Mouse (Mus musculus) liver, embryonic 11.5 days (tissue): ENCODE measurements at regions not wholly inside any gene's neighbourhood (a gene's known extent, or its start where the extent isn't known, plus 50 kb on each side); places are given as distances from the start of the nearest gene placed in this dataset.

Experiments
- ATAC-seq: fragments of 200-750 bp; cut with Nextera tagmentation; replicated peaks from 2 replicates; pipeline ENCODE4 v1.8.0; 2017; ENCODE audit warnings: moderate number of reproducible peaks, mild to moderate bottlenecking, moderate TSS enrichment, moderate library complexity; ENCODE audit not compliant: low FRiP score
- DNase-seq: peaks from one replicate; pipeline ENCODE4 v3.0.0-alpha.2; 2017; ENCODE audit warnings: low spot score
- H3K27ac ChIP-seq: fragments of 300-500 bp; sonication (generic); 2 replicates; pipeline ENCODE4 v1.5.1; 2014; ENCODE audit warnings: mild to moderate bottlenecking, low read depth, low read length, control low read depth
- H3K27me3 ChIP-seq: fragments of 300-500 bp; sonication (generic); replicated peaks from 2 replicates; pipeline ENCODE4 v1.6.1; 2014; ENCODE audit warnings: low read length, mixed read lengths; ENCODE audit not compliant: control insufficient read depth, insufficient read depth
- H3K36me3 ChIP-seq: fragments of 300-500 bp; sonication (generic); 2 replicates; pipeline ENCODE4 v1.6.1; 2014; ENCODE audit warnings: mild to moderate bottlenecking, low read length, moderate library complexity, mixed read lengths; ENCODE audit not compliant: control insufficient read depth, insufficient read depth
- H3K4me1 ChIP-seq: fragments of 300-500 bp; sonication (generic); replicated peaks from 2 replicates; pipeline ENCODE4 v1.6.1; 2014; ENCODE audit warnings: low read length, mixed read lengths; ENCODE audit not compliant: control insufficient read depth, insufficient read depth
- H3K4me2 ChIP-seq: fragments of 300-500 bp; sonication (generic); 2 replicates; pipeline ENCODE4 v1.6.1; 2014; ENCODE audit warnings: mild to moderate bottlenecking, control low read depth, moderate library complexity
- H3K4me3 ChIP-seq: fragments of 300-500 bp; sonication (generic); 2 replicates; pipeline ENCODE4 v1.5.1; 2014; ENCODE audit warnings: low read depth, low read length, control low read depth
- H3K9ac ChIP-seq: fragments of 300-500 bp; sonication (generic); 2 replicates; pipeline ENCODE4 v1.6.1; 2014; ENCODE audit warnings: low read depth, low read length, control low read depth
- H3K9me3 ChIP-seq: fragments of 300-500 bp; sonication (generic); 2 replicates; pipeline ENCODE4 v1.6.1; 2016; ENCODE audit warnings: low read length, inconsistent platforms, mixed read lengths; ENCODE audit not compliant: control insufficient read depth
- WGBS: fragments of 180-500 bp; shearing (Covaris S2); extraction: QIAGEN DNeasy Blood & Tissue Kit; methylation state at CpG from one replicate; pipeline ENCODE4 v1.1.7; 2014; 5-methylcytosine and 5-hydroxymethylcytosine counted together

DNA sequence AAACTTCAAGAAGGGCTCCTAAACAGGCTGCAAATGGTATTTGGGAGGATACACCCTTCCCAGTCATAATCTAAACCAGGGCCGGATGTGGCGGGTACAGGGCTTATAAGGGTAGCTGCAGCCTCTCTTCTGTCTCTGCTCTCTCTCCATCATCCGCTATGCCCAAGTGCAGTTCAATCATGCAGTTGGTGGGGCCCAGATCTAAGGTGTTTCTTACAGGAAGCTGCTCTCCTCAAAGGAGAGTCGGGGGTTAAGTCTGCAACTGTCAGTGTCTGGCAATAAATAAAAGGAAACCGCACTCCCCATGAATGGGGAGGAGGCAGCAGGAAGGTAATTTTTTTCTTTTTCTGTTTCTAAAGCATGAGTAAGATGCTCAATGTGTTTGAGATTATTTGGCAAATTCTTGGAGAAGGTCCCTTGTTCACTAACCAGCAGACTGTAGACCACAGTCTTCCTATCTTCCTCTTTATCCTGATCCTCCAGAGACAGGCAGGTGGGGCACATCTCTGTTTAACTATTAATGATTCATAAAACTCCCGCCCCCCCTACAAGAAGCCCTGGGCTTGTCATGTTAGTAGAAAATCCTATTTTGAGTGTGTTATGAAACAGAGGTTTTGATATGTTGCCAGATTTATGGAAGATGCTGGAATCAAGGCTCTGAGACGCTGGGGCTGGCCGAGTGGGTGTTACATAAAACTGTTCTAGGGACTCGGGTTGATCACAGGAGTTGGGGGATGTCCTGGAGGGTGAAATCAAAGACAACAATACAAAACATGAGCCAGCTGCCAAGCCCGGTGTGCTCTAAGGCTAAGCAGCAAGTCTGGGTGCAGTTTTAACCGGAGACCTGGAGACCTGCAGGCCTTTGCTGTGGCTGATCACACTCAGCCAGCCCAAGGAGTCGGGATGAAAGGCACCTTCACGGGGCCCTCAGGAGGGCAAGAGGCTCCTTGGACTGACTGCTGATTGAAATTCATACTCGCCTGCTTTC lies 69.3 kb upstream of the Irf2bp2 start:
- no peak overlapping the region for H3K4me2 ChIP-seq
- no peak for DNase-seq
- H3K4me1 ChIP-seq, result peaks cover 66% of the 10 kb centered on the region
- no peak overlapping the region for H3K4me3 ChIP-seq
- H3K36me3 ChIP-seq, result no peaks in the 10 kb centered on the region
- peak overlapping the region; percentile 46; the same call in 1 of the 2 replicates for H3K27ac ChIP-seq
- no peaks in the 10 kb centered on the region for H3K27me3 ChIP-seq
- no peak for ATAC-seq
- no peaks in the 10 kb centered on the region for H3K9me3 ChIP-seq
- no peak overlapping the region for H3K9ac ChIP-seq
- WGBS, result 47% methylated on average over 14 of the region's 14 CpGs

DNA sequence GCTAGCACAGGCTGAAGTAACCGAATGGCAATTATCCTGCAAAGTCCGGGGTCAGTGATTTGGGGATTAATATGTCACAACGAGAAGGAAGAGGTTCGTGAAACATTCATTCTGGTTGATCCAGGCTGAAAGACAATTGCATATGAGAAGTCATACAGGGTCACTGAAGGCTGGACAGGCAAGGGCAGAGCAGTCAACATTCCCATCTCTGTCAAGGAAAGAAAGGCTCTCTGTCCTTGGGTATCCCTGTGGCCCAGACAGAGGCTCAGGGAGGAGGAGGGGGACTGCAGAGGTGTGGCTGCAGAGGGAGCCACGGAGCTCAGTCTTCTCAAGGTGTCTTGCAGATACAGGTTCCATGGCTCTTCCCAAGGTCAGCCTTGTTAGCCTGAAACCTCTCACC lies 68.4 kb upstream of the Irf2bp2 start:
- 61% methylated on average over 5 of the region's 5 CpGs for WGBS
- Histone ChIP-seq H3K36me3 (no peaks in the 10 kb centered on the region), H3K4me2 (no peak overlapping the region), H3K4me3 (no peak overlapping the region), H3K9ac (no peak overlapping the region), H3K9me3 (no peaks in the 10 kb centered on the region), H3K27me3 (no peaks in the 10 kb centered on the region), H3K27ac (0 out of 2 replicates have a peak overlapping the region, but pooled peaks have one; percentile 36), H3K4me1 (peaks cover 58% of the 10 kb centered on the region)
- ATAC-seq (no peak), DNase-seq (no peak)

DNA sequence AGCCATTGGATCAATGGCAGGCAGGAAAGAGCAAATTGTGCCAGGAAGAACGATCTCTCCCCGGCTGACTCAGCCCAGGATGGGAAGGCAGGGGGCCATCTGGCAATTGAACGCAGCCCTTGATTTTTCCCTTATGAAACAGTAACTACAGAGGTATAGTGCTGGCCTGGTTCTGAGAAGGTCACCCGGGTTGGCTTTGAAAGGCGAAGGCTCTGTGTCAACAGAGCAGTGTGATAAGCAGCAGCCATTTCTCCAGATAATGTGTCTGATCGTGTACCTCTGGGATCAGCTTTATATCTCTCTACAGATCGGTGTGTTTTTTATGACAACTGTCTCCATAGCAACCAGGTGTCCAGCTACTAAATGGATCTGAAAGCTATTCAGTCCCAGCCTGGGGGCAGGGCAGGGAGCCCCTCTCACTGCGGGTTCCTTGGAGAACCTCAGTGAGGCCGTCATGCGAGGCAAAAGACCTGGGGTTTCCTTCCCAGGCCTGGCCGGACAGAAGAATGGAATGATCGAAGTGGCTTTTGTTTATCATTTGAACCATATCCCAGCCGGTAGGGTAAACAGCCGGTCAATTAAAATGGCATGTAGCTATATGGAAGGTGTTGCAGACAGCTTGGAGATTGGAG lies 67.8 kb upstream of the Irf2bp2 start:
- H3K27me3 ChIP-seq, result no peaks in the 10 kb centered on the region
- no peaks in the 10 kb centered on the region for H3K36me3 ChIP-seq
- no peaks in the 10 kb centered on the region for H3K9me3 ChIP-seq
- no peak overlapping the region for H3K4me3 ChIP-seq
- DNase-seq (no peak), ATAC-seq (no peak)
- peaks cover 52% of the 10 kb centered on the region for H3K4me1 ChIP-seq
- no peak overlapping the region for H3K4me2 ChIP-seq
- WGBS, result 48% methylated on average over 14 of the region's 14 CpGs
- H3K9ac ChIP-seq, result no peak overlapping the region
- H3K27ac ChIP-seq, result 0 out of 2 replicates have a peak overlapping the region, but pooled peaks have one; percentile 0

DNA sequence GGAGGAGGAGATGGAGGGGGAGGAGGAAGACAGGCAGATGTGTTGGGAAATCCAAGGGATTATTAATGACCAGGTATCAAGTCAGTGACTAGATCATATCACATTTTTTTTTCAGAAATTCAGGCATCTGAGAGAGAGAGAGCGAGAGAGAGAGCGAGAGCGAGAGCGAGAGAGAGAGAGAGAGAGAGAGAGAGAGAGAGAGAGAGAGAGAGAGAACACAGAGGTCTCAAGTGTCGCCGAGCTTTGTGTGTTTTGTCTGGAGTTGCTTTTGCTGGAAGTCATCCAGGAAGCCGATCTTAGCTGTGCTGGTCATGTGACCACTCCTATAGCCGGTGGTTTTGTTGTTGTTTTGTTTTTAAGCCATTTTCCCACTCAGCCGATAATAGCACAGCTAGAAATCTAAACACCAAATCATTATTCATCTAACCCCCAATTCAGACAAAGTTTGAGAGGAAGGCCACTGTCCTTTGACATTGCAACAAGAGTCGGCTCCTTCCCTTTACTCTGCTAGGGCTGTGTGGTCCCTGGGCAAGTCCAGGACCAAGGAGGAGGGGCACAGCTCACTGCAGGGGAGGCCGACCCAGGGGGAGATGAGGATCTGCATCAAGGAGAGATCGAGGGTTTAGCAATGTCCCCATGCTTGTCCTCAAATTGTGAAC lies 67.0 kb upstream of the Irf2bp2 start:
- no peaks in the 10 kb centered on the region for H3K36me3 ChIP-seq
- no peak for DNase-seq
- peaks cover 50% of the 10 kb centered on the region for H3K4me1 ChIP-seq
- H3K4me2 ChIP-seq, result peak overlapping the region; percentile 44
- 38% methylated on average over 12 of the region's 12 CpGs for WGBS
- no peaks in the 10 kb centered on the region for H3K9me3 ChIP-seq
- H3K4me3 ChIP-seq, result no peak overlapping the region
- H3K9ac ChIP-seq, result peak overlapping the region; percentile 40; the same call in 1 of the 2 replicates
- no peak for ATAC-seq
- peak overlapping the region; percentile 49 for H3K27ac ChIP-seq
- no peaks in the 10 kb centered on the region for H3K27me3 ChIP-seq

DNA sequence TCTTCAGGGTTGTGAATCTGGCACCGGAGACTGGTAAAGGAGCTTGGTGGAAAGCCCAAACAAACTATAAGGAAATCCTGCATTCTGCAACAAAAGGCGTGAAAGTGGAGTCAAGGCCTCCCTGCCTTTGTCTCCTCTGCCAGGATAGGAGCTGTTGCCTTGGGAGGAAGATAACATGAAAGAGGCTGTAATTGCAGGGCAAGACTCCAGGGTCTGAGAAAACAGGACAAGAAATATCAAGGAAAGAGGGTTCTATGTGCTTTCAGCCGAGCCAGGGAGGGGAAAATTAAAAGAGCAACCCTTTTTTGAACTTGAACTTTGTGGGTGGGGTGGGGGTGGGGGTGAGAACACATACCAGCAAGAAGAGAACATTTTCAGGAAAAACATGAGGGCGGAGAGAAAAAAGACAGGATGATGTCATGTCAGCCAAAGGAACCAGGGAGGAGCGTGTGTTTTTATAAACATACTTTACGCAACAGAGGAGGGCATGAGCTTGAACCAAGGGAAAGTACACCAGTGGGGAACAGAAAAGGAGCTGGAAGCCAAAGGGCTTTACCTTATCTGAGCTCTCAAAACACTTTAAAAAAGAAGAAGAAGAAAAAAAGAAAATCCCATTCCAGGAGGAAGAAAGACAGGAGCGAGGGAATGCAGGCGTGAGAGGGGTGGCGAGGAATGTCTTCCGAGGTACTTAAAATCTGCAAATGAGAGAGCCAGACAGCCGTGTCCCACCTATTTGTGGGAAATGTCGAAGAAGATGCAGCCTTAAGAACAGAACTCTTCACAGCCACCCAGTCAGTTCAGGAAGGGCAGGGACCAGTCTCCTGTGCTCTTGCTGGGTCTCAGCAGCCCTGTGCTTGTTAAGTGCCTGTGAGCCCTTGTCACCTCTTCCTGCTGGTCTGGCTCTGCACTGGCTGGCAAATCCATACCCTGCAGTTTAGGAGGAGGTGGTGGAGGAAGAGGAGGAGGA lies 66.2 kb upstream of the Irf2bp2 start:
- H3K9ac ChIP-seq, result 0 out of 2 replicates have a peak overlapping the region, but pooled peaks have one; percentile 40
- H3K27me3 ChIP-seq, result no peaks in the 10 kb centered on the region
- no peak for DNase-seq
- H3K4me3 ChIP-seq, result no peak overlapping the region
- no peak for ATAC-seq
- H3K4me1 ChIP-seq, result peaks cover 47% of the 10 kb centered on the region
- 50% methylated on average over 12 of the region's 12 CpGs for WGBS
- no peaks in the 10 kb centered on the region for H3K9me3 ChIP-seq
- H3K36me3 ChIP-seq, result no peaks in the 10 kb centered on the region
- H3K4me2 ChIP-seq, result peak overlapping the region; percentile 44
- H3K27ac ChIP-seq, result peak overlapping the region; percentile 52

DNA sequence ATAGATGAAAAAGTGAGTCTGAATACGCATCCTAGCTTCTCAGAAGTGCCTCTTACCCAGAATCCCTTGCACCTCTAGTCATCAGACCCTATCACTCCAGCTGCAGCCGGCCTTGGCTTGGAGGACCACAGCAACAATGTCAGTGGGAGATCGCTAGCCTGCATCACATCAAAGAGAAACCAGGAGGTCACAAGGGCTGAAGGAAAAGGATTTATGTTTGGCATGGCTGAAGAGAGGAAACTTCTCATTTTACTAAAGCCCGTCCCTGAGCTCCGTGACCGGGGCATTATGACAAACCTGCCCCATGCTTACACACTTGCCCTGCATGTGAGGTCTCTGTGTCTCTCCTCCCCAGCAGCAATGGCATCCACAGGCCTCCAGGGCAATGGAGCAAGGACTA lies 63.8 kb upstream of the Irf2bp2 start:
- Histone ChIP-seq H3K9ac (no peak overlapping the region), H3K4me1 (peaks cover 31% of the 10 kb centered on the region), H3K4me2 (no peak overlapping the region), H3K27ac (no peak overlapping the region), H3K4me3 (no peak overlapping the region), H3K9me3 (no peaks in the 10 kb centered on the region), H3K36me3 (no peaks in the 10 kb centered on the region), H3K27me3 (no peaks in the 10 kb centered on the region)
- WGBS, result 77% methylated on average over 6 of the region's 6 CpGs
- no peak for DNase-seq
- ATAC-seq, result no peak

DNA sequence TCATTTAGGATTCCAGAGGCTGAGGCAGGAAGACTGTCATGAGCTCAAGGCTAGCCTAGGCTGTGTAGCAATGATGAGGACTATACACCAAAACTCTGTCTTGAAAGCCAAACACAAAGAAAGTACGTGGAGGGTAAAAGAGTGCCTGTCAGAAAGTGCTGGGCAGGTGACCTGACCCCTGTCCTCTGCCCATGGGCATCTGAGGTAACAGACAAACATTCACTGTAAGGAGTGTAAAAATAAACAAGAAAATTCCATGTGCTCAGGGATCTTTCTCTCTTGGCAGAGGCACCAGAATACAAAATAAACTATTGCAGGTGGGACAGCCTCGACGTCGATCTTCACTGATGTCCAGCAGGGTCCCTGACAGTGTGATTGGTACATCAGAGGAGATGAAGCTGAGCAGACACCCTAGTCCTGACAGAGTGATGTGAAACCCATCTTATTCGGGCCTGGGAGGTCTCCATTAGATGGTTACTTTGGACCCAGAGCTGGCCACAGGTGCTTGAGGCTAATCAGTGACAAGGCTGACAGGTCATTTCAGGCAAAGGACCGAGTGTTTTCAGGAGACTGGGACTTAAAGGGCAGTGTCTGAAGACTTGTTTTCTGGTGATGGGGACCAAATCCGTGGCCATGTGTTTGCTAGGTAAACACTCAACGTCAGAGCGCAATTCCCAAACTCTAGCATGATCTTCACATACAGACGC lies 62.9 kb upstream of the Irf2bp2 start:
- WGBS, result 71% methylated on average over 10 of the region's 10 CpGs
- H3K4me2 ChIP-seq, result no peak overlapping the region
- no peaks in the 10 kb centered on the region for H3K27me3 ChIP-seq
- H3K4me3 ChIP-seq, result no peak overlapping the region
- H3K27ac ChIP-seq, result no peak overlapping the region
- H3K9ac ChIP-seq, result no peak overlapping the region
- H3K36me3 ChIP-seq, result no peaks in the 10 kb centered on the region
- H3K4me1 ChIP-seq, result peaks cover 22% of the 10 kb centered on the region
- H3K9me3 ChIP-seq, result no peaks in the 10 kb centered on the region
- ATAC-seq, result no peak
- no peak for DNase-seq
